Mouse (Mus musculus) intestine, embryonic 14.5 days (tissue): ENCODE data around the gene Slc39a7. TPM values are rescaled to one million over a fixed set of nuclear protein-coding genes. Genes with fewer than 3 reads are reported as not detected.
"Not testable (repeated sequence)": the region's sequence is repeated elsewhere in the genome, so short reads cannot be mapped to it uniquely, and the experiment has no call there.

ENCODE experiments used
- ATAC-seq: fragments of 200-750 bp; cut with Nextera tagmentation; replicated peaks from 2 replicates; pipeline ENCODE4 v1.8.0; 2017; ENCODE audit warnings: low read depth, moderate number of reproducible peaks, moderate TSS enrichment, moderate library complexity; ENCODE audit not compliant: low FRiP score, low TSS enrichment
- DNase-seq: peaks from one replicate; pipeline ENCODE4 v3.0.0-alpha.2; 2018; ENCODE audit warnings: low spot score
- H3K27ac ChIP-seq: fragments of 300-500 bp; sonication (generic); 2 replicates; pipeline ENCODE4 v1.5.1; 2014; ENCODE audit warnings: low read depth, mild to moderate bottlenecking, control low read depth
- H3K27me3 ChIP-seq: fragments of 300-500 bp; sonication (generic); replicated peaks from 2 replicates; pipeline ENCODE4 v1.6.1; 2014; ENCODE audit warnings: low read length, control low read depth; ENCODE audit not compliant: control insufficient read depth, insufficient read depth
- H3K36me3 ChIP-seq: fragments of 300-500 bp; sonication (generic); 2 replicates; pipeline ENCODE4 v1.6.1; 2014; ENCODE audit warnings: low read length, control low read depth; ENCODE audit not compliant: control insufficient read depth, insufficient read depth
- H3K4me1 ChIP-seq: fragments of 300-500 bp; sonication (generic); replicated peaks from 2 replicates; pipeline ENCODE4 v1.6.1; 2014; ENCODE audit warnings: low read length, control low read depth, mixed read lengths; ENCODE audit not compliant: control insufficient read depth, insufficient read depth
- H3K4me2 ChIP-seq: fragments of 300-500 bp; sonication (generic); 2 replicates; pipeline ENCODE4 v1.6.1; 2014; ENCODE audit warnings: low read length
- H3K4me3 ChIP-seq: fragments of 300-500 bp; sonication (generic); 2 replicates; pipeline ENCODE4 v1.5.1; 2014; ENCODE audit warnings: low read depth, low read length, control low read depth, mixed read lengths
- H3K9ac ChIP-seq: fragments of 300-500 bp; sonication (generic); 2 replicates; pipeline ENCODE4 v1.6.1; 2014; ENCODE audit warnings: mild to moderate bottlenecking, low read length
- H3K9me3 ChIP-seq: fragments of 300-500 bp; sonication (generic); 2 replicates; pipeline ENCODE4 v1.6.1; 2016; ENCODE audit warnings: low read length, control low read depth; ENCODE audit not compliant: control insufficient read depth
- WGBS: fragments of 180-500 bp; shearing (Covaris S2); extraction: QIAGEN DNeasy Blood & Tissue Kit; methylation state at CpG from one replicate; pipeline ENCODE4 v1.1.7; 2014; 5-methylcytosine and 5-hydroxymethylcytosine counted together
- polyA plus RNA-seq: library from polyadenylated mRNA; unstranded; fragments of >200 nt; fragmentation: Nextera tagmentation; extraction: Ambion mirVana; gene quantifications from 2 replicates; pipeline ENCODE4 v1.2.1, GENCODE M21; 2014

Slc39a7 gene
- polyA plus RNA-seq, 1 experiment from 2014 or later = 89.5 TPM

DNA sequence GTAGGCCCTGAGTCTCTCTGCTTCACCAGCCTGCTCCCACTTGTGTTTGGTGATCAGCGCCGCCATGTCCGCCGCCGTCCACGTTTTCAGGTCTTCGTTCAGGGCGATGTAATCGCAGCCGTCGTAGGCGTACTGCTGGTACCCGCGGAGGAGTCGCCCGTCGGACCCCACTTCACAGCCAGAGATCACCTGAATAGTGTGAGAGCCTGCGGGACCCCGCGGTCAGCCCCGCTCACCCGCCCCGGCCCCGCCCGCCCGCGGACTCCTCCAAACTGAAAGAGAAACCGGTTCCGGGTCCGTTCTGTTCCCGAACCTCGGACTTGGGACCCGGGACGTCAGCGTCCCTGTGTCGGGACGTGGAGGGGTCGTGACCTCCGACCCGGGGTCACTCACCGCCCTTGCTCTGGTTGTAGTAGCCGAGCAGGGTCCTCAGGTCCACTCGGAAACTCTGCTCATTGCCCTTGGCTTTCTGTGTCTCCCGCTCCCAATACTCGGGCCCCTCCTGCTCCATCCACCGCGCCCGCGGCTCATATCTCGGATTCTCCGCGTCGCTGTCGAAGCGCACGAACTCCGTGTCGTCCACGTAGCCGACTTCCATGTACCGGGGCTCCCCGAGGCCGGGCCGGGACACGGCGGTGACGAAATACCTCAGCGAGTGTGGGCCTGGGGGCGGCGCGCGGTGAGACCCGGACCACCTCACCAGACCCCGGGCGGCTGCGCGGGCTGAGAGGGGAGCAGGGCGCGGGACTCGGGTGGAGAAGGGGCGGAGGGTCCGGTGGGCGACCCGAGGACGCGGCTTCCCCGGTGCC is 31.9 kb downstream of the Slc39a7 start:
- peak; percentile 59 for DNase-seq
- Histone ChIP-seq H3K9me3 (no peaks in the 10 kb centered on the region), H3K4me3 (peak overlapping the region; percentile 47), H3K9ac (peak overlapping the region; percentile 37), H3K4me1 (0 out of 2 replicates have a peak, but pooled peaks cover 4% of the 10 kb centered on the region), H3K4me2 (peak overlapping the region; percentile 94), H3K27ac (no peak overlapping the region), H3K36me3 (no peaks in the 10 kb centered on the region), H3K27me3 (peaks cover 23% of the 10 kb centered on the region)
- ATAC-seq = peak; percentile 48
- WGBS = 1% methylated on average over 86 of the region's 87 CpGs

DNA sequence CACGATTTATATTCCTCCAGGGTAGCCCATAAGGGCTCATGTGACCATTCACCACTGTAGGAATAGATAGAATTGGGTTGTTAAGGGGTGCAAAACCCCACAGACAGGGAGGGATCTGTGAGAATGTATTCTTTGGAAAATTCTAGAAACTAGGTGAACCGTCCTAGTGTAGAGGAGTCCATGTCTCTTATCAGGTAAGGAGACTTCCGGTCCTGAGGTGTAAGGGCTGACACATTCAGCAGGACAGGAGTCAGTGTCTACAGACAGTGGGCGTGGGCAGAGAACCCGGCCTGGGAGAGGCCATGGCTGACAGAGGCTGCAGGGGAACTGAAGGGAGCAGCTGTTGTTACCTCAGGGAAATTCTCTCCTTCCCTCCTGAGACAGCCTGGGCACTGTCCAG is 32.8 kb downstream of the Slc39a7 start:
- H3K4me3 ChIP-seq, H3K9ac ChIP-seq, ATAC-seq, H3K27ac ChIP-seq, DNase-seq, H3K4me2 ChIP-seq, H3K36me3 ChIP-seq, H3K4me1 ChIP-seq, H3K9me3 ChIP-seq: not testable (repeated sequence)
- WGBS = 46% methylated on average over 5 of the region's 5 CpGs
- peaks cover 23% of the 10 kb centered on the region for H3K27me3 ChIP-seq

DNA sequence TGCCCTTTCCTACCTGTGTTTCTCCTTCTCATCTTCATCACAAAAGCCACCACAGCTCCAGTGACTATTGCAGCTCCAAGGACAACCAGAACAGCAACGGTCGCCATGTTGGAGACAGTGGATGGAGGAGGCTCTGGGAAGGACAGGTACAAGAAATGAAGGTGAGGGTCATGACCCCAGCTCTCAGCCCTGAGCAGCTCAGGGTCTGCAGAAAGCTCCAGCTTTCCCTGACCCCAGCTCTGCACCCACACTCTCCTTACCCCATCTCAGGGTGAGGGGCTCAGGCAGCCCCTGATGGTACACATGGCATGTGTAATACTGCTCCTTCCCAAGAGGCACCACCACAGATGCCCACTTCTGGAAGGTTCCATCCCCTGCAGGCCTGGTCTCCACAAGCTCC is 34.5 kb downstream of the Slc39a7 start:
- H3K4me3 ChIP-seq, H3K4me1 ChIP-seq, H3K9me3 ChIP-seq, H3K27ac ChIP-seq, ATAC-seq, H3K4me2 ChIP-seq, DNase-seq, H3K9ac ChIP-seq, H3K36me3 ChIP-seq: not testable (repeated sequence)
- peaks cover 23% of the 10 kb centered on the region for H3K27me3 ChIP-seq
- 97% methylated on average over 2 of the region's 2 CpGs for WGBS

DNA sequence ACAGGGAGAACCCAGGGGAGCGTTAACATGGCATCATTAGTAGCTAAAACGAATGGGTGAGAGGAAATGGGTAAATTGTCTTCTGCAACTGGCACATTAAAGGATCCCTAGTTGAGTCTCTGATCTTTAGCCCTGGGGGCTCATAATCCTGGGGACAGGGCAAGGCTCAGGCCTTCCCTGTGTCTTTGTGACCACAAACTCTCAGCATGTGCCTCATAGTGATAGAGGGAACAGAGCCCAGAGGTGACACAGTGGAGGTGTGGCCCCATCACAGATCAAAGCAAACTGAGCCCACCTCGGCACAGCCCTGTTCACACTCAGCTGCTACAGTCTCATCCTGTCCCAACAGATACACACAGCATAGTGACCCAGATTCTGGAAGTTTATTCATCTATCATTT is 35.8 kb downstream of the Slc39a7 start:
- Histone ChIP-seq H3K27me3 (peaks cover 14% of the 10 kb centered on the region), H3K4me3 (no peak overlapping the region), H3K36me3 (no peaks in the 10 kb centered on the region), H3K4me2 (no peak overlapping the region), H3K9ac (no peak overlapping the region), H3K27ac (no peak overlapping the region), H3K4me1 (0 out of 2 replicates have a peak, but pooled peaks cover 4% of the 10 kb centered on the region), H3K9me3 (no peaks in the 10 kb centered on the region)
- DNase-seq = no peak
- 32% methylated on average over 3 of the region's 3 CpGs for WGBS
- ATAC-seq = no peak

DNA sequence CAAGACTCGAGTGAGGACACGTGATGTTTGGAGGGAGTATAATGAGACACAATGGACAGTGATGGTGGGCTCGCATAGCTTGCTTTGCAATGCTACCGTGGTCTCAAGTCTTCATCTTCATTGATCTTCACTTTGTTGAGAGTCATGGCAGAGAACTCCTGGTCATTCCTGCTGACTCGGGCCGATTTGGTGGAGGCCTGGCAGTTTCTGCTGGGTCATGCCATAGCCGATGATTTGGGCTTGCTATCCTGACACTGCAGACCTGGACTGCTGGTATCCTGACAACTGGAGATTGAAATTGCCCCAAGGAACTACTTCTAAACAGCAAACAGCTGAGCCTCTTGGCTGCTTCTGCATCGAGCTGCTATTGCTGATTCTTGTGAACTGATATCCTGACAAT is 36.5 kb downstream of the Slc39a7 start:
- no peak overlapping the region for H3K27ac ChIP-seq
- ATAC-seq (no peak), DNase-seq (no peak)
- H3K27me3 ChIP-seq = peaks cover 9% of the 10 kb centered on the region
- no peak overlapping the region for H3K9ac ChIP-seq
- no peaks in the 10 kb centered on the region for H3K36me3 ChIP-seq
- no peaks in the 10 kb centered on the region for H3K9me3 ChIP-seq
- no peak overlapping the region for H3K4me3 ChIP-seq
- 0 out of 2 replicates have a peak, but pooled peaks cover 3% of the 10 kb centered on the region for H3K4me1 ChIP-seq
- no peak overlapping the region for H3K4me2 ChIP-seq
- WGBS = 88% methylated on average over 8 of the region's 8 CpGs

DNA sequence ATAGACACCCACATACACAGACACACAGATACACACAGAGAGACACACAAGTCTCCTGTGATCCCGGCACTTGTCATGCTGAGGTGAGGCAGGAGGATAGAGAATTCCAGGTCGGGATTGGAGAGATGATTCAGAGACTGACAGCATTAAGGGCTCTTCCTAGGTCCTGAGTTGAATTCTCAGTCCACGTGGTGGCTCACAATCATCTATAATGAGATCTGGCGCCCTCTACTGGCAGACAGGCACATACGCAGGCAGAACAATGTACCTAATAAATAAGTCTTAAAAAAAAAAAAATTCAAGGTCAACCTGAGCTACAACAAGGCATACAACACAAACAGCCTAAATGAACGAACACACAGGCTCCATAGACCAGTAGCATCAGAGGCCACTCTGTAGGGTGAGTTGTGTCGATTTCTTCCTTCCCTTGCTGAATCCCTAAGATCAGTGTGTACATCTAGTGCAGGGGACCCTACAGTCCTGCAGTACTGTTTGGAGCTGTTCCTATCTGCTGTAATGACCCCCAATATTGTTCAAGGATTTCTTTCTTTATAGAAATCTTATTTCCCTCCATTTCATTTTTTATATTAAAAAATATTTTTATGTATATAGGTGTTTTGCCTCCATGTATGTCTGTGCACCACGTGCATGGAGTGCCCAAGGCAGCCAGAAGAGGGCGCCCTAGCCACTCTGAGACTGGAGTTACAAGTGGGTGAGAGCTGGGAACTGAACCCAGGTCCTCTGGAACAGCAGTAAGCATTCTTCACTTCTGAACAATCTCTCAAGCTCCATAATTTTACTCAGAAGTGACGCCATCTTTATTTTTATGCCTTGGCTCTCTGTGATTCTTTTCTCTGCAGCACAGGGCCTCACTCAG is 39.5 kb downstream of the Slc39a7 start:
- peak; percentile 78 for DNase-seq
- H3K36me3 ChIP-seq = no peaks in the 10 kb centered on the region
- no peak for ATAC-seq
- H3K27ac ChIP-seq = no peak overlapping the region
- WGBS = 35% methylated on average over 10 of the region's 10 CpGs
- H3K9ac ChIP-seq = no peak overlapping the region
- no peak overlapping the region for H3K4me3 ChIP-seq
- H3K4me1 ChIP-seq = no peaks in the 10 kb centered on the region
- no peaks in the 10 kb centered on the region for H3K9me3 ChIP-seq
- no peak overlapping the region for H3K4me2 ChIP-seq
- peaks cover 8% of the 10 kb centered on the region; the same call in 1 of the 2 replicates for H3K27me3 ChIP-seq

DNA sequence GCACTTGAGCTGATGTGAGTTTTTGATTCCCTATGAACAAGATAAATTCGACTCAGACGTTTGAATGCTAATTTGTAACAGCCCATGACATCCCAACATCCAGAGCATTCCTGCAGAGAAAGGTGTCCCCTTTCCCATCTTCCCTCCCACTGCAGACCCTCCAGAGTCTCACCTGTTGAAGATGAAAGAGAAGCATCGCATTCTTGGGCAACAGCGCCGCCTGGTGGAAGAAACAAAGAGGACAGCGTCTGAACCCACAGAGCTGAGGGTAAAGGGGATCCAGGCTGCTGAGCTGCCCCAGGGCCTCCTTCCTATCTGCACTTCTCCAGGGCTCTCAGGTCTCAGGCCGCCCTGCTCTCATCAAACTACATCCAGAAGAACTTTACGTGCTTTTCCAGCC is 49.3 kb downstream of the Slc39a7 start:
- not testable (repeated sequence) for H3K36me3 ChIP-seq, H3K27ac ChIP-seq, ATAC-seq, H3K4me1 ChIP-seq, H3K9me3 ChIP-seq, H3K9ac ChIP-seq
- H3K4me3 ChIP-seq = 0 out of 2 replicates have a peak overlapping the region, but pooled peaks have one; percentile 31
- WGBS = 13% methylated on average over 8 of the region's 8 CpGs
- H3K4me2 ChIP-seq = peak overlapping the region; percentile 44; the same call in 1 of the 2 replicates
- H3K27me3 ChIP-seq = peaks cover 31% of the 10 kb centered on the region
- peak; percentile 84 for DNase-seq

DNA sequence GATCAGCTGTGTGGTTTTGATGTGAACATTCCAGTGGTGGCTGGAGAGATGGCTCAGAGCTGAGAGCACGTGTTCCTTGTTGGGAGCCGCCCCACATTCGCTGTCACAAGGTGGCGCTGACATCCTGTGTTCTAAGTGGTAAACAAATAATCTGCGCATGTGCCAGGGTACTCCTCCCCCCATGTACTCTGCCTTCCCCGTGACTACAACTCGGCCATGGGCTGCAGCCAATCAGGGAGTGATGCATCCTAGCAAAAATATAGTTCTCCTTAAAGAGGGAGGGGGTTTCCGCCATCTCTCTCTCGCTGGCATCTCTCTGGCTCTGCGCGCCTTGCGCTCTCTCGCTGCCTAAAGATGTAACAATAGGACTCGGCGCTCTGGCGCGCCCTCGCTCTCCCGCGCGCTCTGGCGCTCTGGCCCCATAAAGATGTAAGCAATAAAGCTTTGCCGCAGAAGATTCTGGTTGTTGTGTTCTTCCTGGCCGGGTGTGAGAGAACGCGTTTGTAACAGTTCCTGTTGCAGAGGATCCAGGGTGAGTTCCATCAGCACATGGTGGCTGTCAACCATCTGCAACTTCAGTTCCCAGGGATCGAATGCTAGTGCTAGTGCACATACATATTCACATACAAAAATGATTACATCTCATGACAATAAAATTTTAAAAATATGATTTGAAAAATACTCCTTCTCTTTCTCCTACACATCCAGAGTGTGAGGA is 50.1 kb downstream of the Slc39a7 start:
- Histone ChIP-seq H3K27ac (0 out of 2 replicates have a peak overlapping the region, but pooled peaks have one; percentile 10), H3K4me2 (peak overlapping the region; percentile 44), H3K27me3 (peaks cover 35% of the 10 kb centered on the region), H3K4me3 (peak overlapping the region; percentile 31), H3K9ac (peak overlapping the region; percentile 23)
- not testable (repeated sequence) for H3K4me1 ChIP-seq, H3K36me3 ChIP-seq, H3K9me3 ChIP-seq
- WGBS = under 1% methylated on average over 27 of the region's 27 CpGs
- DNase-seq (peak; percentile 90), ATAC-seq (peak; percentile 82)
